Mouse (Mus musculus) MEL (cell line): Measurements from ENCODE around the gene Pnpla1. TPM values are rescaled to one million over a fixed set of nuclear protein-coding genes. Genes with fewer than 3 reads are reported as not detected.
"Not testable (repeated sequence)": the region's sequence is repeated elsewhere in the genome, so short reads cannot be mapped to it uniquely, and the experiment has no call there.

Experiments used
- DNase-seq: peaks from one replicate; pipeline ENCODE4 v3.0.0; 2011; ENCODE audit warnings: low read depth, low spot score
- H3K27ac ChIP-seq: 2 replicates; pipeline ENCODE4 v1.5.1; 2012; ENCODE audit warnings: low read depth, mild to moderate bottlenecking, control low read depth, low read length, moderate library complexity; ENCODE audit not compliant: control insufficient read depth
- H3K27me3 ChIP-seq, 2 experiments: fragments of 150-350 bp in 1 of 2; sonication (generic) in 1 of 2; 2 replicates each; pipeline ENCODE4 v1.6.1; 2012; ENCODE audit warnings: low read length in 2 of 2, mild to moderate bottlenecking in 2 of 2, improper control_type of control experiment in 1 of 2, moderate library complexity in 1 of 2; ENCODE audit not compliant: insufficient read depth in 2 of 2, control insufficient read depth in 1 of 2
- H3K36me3 ChIP-seq, 2 experiments: 2 replicates each; pipeline ENCODE4 v1.6.1; 2012 to 2014; ENCODE audit warnings: low read length in 2 of 2, improper control_type of control experiment in 1 of 2, inconsistent platforms in 1 of 2, mild to moderate bottlenecking in 1 of 2; ENCODE audit not compliant: insufficient read depth in 2 of 2, control insufficient read depth in 1 of 2
- H3K4me1 ChIP-seq, 2 experiments: fragments of 150-350 bp in 1 of 2; sonication (generic) in 1 of 2; 2 replicates each; pipeline ENCODE4 v1.6.1; 2012; ENCODE audit warnings: low read length in 2 of 2, improper control_type of control experiment in 1 of 2, mild to moderate bottlenecking in 1 of 2; ENCODE audit not compliant: insufficient read depth in 2 of 2, control insufficient read depth in 1 of 2
- H3K4me3 ChIP-seq, 2 experiments: fragments of 150-350 bp in 1 of 2; sonication (generic) in 1 of 2; 2 replicates each; pipeline ENCODE4 v1.5.1; 2012; ENCODE audit warnings: low read depth in 2 of 2, low read length in 2 of 2, mild to moderate bottlenecking in 2 of 2, moderate library complexity in 2 of 2, control low read depth in 1 of 2, improper control_type of control experiment in 1 of 2; ENCODE audit not compliant: control insufficient read depth in 1 of 2, insufficient read depth in 1 of 2
- H3K79me2 ChIP-seq: 2 replicates; pipeline ENCODE4 v1.6.1; 2012; ENCODE audit warnings: mild to moderate bottlenecking, low read length, moderate library complexity; ENCODE audit not compliant: control insufficient read depth, poor library complexity, insufficient read depth
- H3K9ac ChIP-seq: 2 replicates; pipeline ENCODE4 v1.6.1; 2012; ENCODE audit warnings: low read depth, mild to moderate bottlenecking, control low read depth, low read length, moderate library complexity; ENCODE audit not compliant: control insufficient read depth, poor library complexity, severe bottlenecking
- H3K9me3 ChIP-seq: fragments of 150-350 bp; sonication (generic); replicated peaks from 2 replicates; pipeline ENCODE4 v1.6.1; 2012; ENCODE audit warnings: mild to moderate bottlenecking, low read length, improper control_type of control experiment, moderate library complexity; ENCODE audit not compliant: insufficient read depth
- BHLHE40 ChIP-seq: IDR thresholded peaks from 2 replicates; pipeline ENCODE4 v1.6.1; 2012; ENCODE audit warnings: low read depth, mild to moderate bottlenecking, inconsistent platforms, low read length, improper control_type of control experiment, borderline replicate concordance
- CTCF ChIP-seq, 3 experiments: IDR thresholded peaks in 2 of 3; conservative IDR thresholded peaks in 1 of 3; 2 replicates each; pipeline ENCODE4 v1.5.1; 2011 to 2012; ENCODE audit warnings: low read length in 3 of 3, low read depth in 2 of 3, mild to moderate bottlenecking in 2 of 3, improper control_type of control experiment in 1 of 3, inconsistent platforms in 1 of 3, mixed read lengths in 1 of 3, moderate library complexity in 1 of 3; ENCODE audit not compliant: control insufficient read depth in 1 of 3, insufficient read depth in 1 of 3, poor library complexity in 1 of 3, severe bottlenecking in 1 of 3
- GABPA ChIP-seq: IDR thresholded peaks from 2 replicates; pipeline ENCODE4 v1.6.1; 2012; ENCODE audit warnings: low read depth, mild to moderate bottlenecking, inconsistent platforms, low read length, improper control_type of control experiment, moderate library complexity
- HCFC1 ChIP-seq: IDR thresholded peaks from 2 replicates; pipeline ENCODE4 v1.6.1; 2012; ENCODE audit warnings: low read depth, mild to moderate bottlenecking, inconsistent platforms, low read length, improper control_type of control experiment, moderate library complexity
- JUND ChIP-seq: IDR thresholded peaks from 2 replicates; pipeline ENCODE4 v1.6.1; 2011; ENCODE audit warnings: low read depth, mild to moderate bottlenecking, improper control_type of control experiment, low read length
- MYC ChIP-seq: IDR thresholded peaks from 2 replicates; pipeline ENCODE4 v1.6.1; 2011; ENCODE audit warnings: low read depth, mild to moderate bottlenecking, low read length, improper control_type of control experiment, moderate library complexity
- NELFE ChIP-seq: IDR thresholded peaks from 2 replicates; pipeline ENCODE4 v1.6.1; 2011; ENCODE audit warnings: low read depth, low read length, improper control_type of control experiment
- POLR2A ChIP-seq, 2 experiments: IDR thresholded peaks; 2 replicates each; pipeline ENCODE4 v1.6.1; 2011 to 2012; ENCODE audit warnings: low read length in 2 of 2, mild to moderate bottlenecking in 2 of 2, control low read depth in 1 of 2, improper control_type of control experiment in 1 of 2, low read depth in 1 of 2, moderate library complexity in 1 of 2; ENCODE audit not compliant: control insufficient read depth in 1 of 2, insufficient read depth in 1 of 2, poor library complexity in 1 of 2
- POLR2AphosphoS2 ChIP-seq: IDR thresholded peaks from 2 replicates; pipeline ENCODE4 v1.6.1; 2011; ENCODE audit warnings: low read length, improper control_type of control experiment
- POLR2AphosphoS5 ChIP-seq: IDR thresholded peaks from 2 replicates; pipeline ENCODE4 v1.6.1; 2012; ENCODE audit warnings: low read depth, borderline replicate concordance, mild to moderate bottlenecking, inconsistent platforms, low read length, moderate library complexity, mixed read lengths
- RAD21 ChIP-seq: IDR thresholded peaks from 2 replicates; pipeline ENCODE4 v1.6.1; 2011; ENCODE audit warnings: mild to moderate bottlenecking, low read depth, low read length, improper control_type of control experiment
- RCOR1 ChIP-seq: IDR thresholded peaks from 2 replicates; pipeline ENCODE4 v1.6.1; 2012; ENCODE audit warnings: low read depth, mild to moderate bottlenecking, inconsistent platforms, low read length, improper control_type of control experiment
- SIN3A ChIP-seq: IDR thresholded peaks from 2 replicates; pipeline ENCODE4 v1.6.1; 2012; ENCODE audit warnings: low read length, improper control_type of control experiment, inconsistent platforms
- SMC3 ChIP-seq: IDR thresholded peaks from 2 replicates; pipeline ENCODE4 v1.6.1; 2011; ENCODE audit warnings: low read depth, low read length, improper control_type of control experiment
- TAL1 ChIP-seq: IDR thresholded peaks from 2 replicates; pipeline ENCODE4 v1.6.1; 2012; ENCODE audit warnings: mild to moderate bottlenecking, inconsistent platforms, low read length, moderate library complexity, mixed read lengths
- ZC3H11A ChIP-seq: IDR thresholded peaks from 2 replicates; pipeline ENCODE4 v1.6.1; 2012; ENCODE audit warnings: low read depth, mild to moderate bottlenecking, inconsistent platforms, low read length, improper control_type of control experiment
- ZKSCAN1 ChIP-seq: IDR thresholded peaks from 2 replicates; pipeline ENCODE4 v1.6.1; 2012; ENCODE audit warnings: low read depth, mild to moderate bottlenecking, inconsistent platforms, low read length, improper control_type of control experiment, moderate library complexity
- ZMIZ1 ChIP-seq: IDR thresholded peaks from 2 replicates; pipeline ENCODE4 v1.6.1; 2012; ENCODE audit warnings: low read depth, mild to moderate bottlenecking, inconsistent platforms, low read length, improper control_type of control experiment, moderate library complexity
- polyA plus RNA-seq, 2 experiments: library from polyadenylated mRNA; stranded (reverse) in 1 of 2; unstranded in 1 of 2; fragments of >175 nt in 1 of 2; fragments of >200 nt in 1 of 2; gene quantifications; 2 replicates each; pipeline versions ENCODE4 v1.2.1 to v1.2.4; 2012; ENCODE audit warnings: low replicate concordance in 2 of 2, low read depth in 1 of 2; ENCODE audit not compliant: insufficient read length in 2 of 2, insufficient read depth in 1 of 2, missing spikeins in 1 of 2
- total RNA-seq: library from RNA; depleted of rRNA; stranded (reverse); fragments of 300-350 nt; gene quantifications from 2 replicates; pipeline ENCODE4 v1.2.3, GENCODE M21; 2012

Gene Pnpla1
- total and polyA plus RNA-seq, 3 experiments: 0.08 to 0.38 TPM; not detected in 1

- DNase-seq: no peak
- Histone ChIP-seq H3K27ac (no peak overlapping the region), H3K9ac (no peak overlapping the region), H3K36me3 (peaks cover 0 to 3% of the 10 kb centered on the region in 2 experiments; a peak in 2 of 4 replicates), H3K4me3 (no peak overlapping the region), H3K27me3 (no peaks in the 10 kb centered on the region), H3K4me1 (peaks cover 0 to 3% of the 10 kb centered on the region in 2 experiments; a peak in 1 of 4 replicates), H3K9me3 (no peaks in the 10 kb centered on the region), H3K79me2 (no peaks in the 10 kb centered on the region)
- TF ChIP-seq TAL1: no peak
- no peak for TF ChIP-seq ZMIZ1
- no peak for TF ChIP-seq POLR2AphosphoS2
- no peak for TF ChIP-seq HCFC1
- no peak for TF ChIP-seq ZKSCAN1
- TF ChIP-seq RCOR1: no peak
- no peak for TF ChIP-seq POLR2A (IDR thresholded peaks at IDR 0.05; ENCODE audit: control insufficient read depth in 1 of 2, insufficient read depth in 1 of 2, low read depth in 1 of 2, low read length in 2 of 2, poor library complexity in 1 of 2)
- TF ChIP-seq CTCF (IDR thresholded peaks at IDR 0.05 in 2 of 3, conservative IDR thresholded peaks at IDR 0.05 in 1 of 3; ENCODE audit: control insufficient read depth in 1 of 3, insufficient read depth in 1 of 3, low read depth in 2 of 3, low read length in 3 of 3, poor library complexity in 1 of 3, severe bottlenecking in 1 of 3): no peak
- TF ChIP-seq POLR2AphosphoS5: no peak
- TF ChIP-seq JUND: no peak
- no peak for TF ChIP-seq BHLHE40
- no peak for TF ChIP-seq ZC3H11A
- no peak for TF ChIP-seq NELFE
- TF ChIP-seq MYC: no peak
- no peak for TF ChIP-seq GABPA
- TF ChIP-seq SIN3A: no peak
These were observed 20.4 kb upstream of the Pnpla1 start for GRCm38 (mm10) chr17:28837840-28838239.

DNA sequence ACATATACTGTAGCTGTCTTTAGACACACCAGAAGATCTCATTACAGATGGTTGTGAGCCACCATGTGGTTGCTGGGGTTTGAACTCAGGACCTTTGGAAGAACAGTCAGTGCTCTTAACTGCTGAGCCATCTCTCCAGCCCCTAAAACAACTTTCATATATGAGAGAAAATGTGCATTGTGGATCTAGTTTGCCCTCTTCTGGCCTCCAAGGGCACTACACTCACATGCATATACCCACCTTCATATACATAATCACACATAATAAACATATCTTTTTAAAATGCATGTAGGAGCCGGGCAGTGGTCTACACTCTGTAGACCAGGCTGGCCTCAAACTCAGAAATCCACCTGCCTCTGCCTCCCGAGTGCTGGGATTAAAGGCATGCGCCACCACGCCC, 16.3 kb upstream of the Pnpla1 start:
- not testable (repeated sequence) for H3K4me1 ChIP-seq, H3K79me2 ChIP-seq, H3K36me3 ChIP-seq, H3K27ac ChIP-seq, H3K4me3 ChIP-seq, H3K9ac ChIP-seq, H3K27me3 ChIP-seq, H3K9me3 ChIP-seq
- TF ChIP-seq RAD21: peak; percentile 32
- TF ChIP-seq SMC3: peak; percentile 36
- TF ChIP-seq ZC3H11A: peak; percentile 16; the same call in 1 of the 2 replicates
- peak in 2 of 3 experiments; percentile 12 to 40; a peak in 2 of 6 replicates for TF ChIP-seq CTCF (IDR thresholded peaks at IDR 0.05 in 2 of 3, conservative IDR thresholded peaks at IDR 0.05 in 1 of 3; ENCODE audit: control insufficient read depth in 1 of 3, insufficient read depth in 1 of 3, low read depth in 2 of 3, low read length in 3 of 3, poor library complexity in 1 of 3, severe bottlenecking in 1 of 3)
- DNase-seq: peak; percentile 39
